Mouse (Mus musculus) bone marrow macrophage, adult 2 months (primary cell): ENCODE results near the gene Hydin.

Source experiments
- CTCF ChIP-seq: IDR thresholded peaks from 2 replicates; pipeline ENCODE4 v1.5.1; 2012; ENCODE audit warnings: low read depth, mild to moderate bottlenecking, low read length, moderate library complexity
- POLR2A ChIP-seq: IDR thresholded peaks from 2 replicates; pipeline ENCODE4 v1.6.1; 2012; ENCODE audit warnings: mild to moderate bottlenecking, low read depth, low read length, borderline replicate concordance

DNA sequence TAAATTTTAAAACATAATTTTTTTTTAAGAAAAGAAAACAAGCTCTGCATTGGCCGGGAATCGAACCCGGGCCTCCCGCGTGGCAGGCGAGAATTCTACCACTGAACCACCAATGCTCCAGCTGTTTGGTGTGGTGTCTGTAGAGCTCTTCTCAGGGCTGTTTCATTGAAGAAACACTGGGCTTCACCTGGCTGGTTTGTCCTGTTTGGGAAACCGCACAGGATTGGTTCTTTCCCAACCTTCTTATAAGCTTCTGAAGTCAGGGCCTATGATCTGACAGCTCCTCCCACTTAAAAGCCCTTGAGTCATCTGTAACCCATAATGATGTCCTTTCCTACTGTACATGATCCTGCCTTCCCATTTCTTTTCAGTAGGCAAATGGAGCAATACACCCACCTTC is 364.4 kb downstream of the Hydin start:
- TF ChIP-seq CTCF (no peak), POLR2A (no peak)
